Mouse (Mus musculus) lung, postnatal 0 days (tissue): ENCODE results near the gene Gm47995.
"Not testable (repeated sequence)": the region's sequence is repeated elsewhere in the genome, so short reads cannot be mapped to it uniquely, and the experiment has no call there.

Source experiments
- CTCF ChIP-seq: IDR thresholded peaks from 2 replicates; pipeline ENCODE4 v1.5.1; 2016; ENCODE audit warnings: antibody characterized with exemption, mild to moderate bottlenecking
- EP300 ChIP-seq: IDR thresholded peaks from 2 replicates; pipeline ENCODE4 v1.6.1; 2016; ENCODE audit warnings: antibody characterized with exemption, mild to moderate bottlenecking, control low read depth

- TF ChIP-seq CTCF, EP300: not testable (repeated sequence)
Measured at GRCm38 (mm10) chr1:151195986-151196385, 2.3 kb upstream of the Gm47995 start.
